Mouse (Mus musculus): Measurements from ENCODE around the gene Atp8a1. TPM values are rescaled to one million over a fixed set of nuclear protein-coding genes. Genes with fewer than 3 reads are reported as not detected.

Atp8a1 gene
- polyA plus RNA-seq, 1 experiment from 2014 or later = 31.3 TPM

DNA sequence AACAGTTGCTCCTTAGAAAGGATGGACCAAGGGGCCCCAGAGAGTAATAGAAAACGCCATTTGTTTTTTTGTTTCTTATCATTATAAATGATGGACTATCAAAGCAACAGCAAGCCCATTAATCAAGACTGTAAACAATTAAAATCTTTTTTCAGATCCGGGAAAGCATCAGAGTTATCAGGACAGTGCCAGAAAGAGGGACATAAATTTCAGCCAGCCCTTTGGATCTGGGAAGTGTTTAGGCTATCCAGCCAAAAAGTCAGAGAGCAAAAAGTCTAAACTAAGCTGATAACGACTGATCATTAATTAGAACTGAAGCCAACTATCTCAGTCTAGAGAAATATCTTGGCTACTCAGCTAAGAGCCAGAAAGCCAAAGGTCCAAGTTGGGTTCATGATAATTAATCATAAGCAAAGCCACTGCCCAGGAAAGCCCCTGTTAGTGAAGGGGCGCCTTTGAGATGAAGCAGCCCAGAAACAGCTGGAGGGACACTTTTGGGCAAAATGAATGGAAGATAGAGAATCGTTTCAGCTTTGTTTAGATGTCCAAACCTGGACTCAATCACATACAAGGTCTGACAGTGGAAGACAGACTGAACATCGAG lies 274.6 kb downstream of the Atp8a1 start:
- Histone ChIP-seq H3K9me3 (no peaks in the 10 kb centered on the region), H3K36me3 (no peaks in the 10 kb centered on the region), H3K27me3 (no peaks in the 10 kb centered on the region), H3K4me3 (no peak overlapping the region), H3K4me1 (no peaks in the 10 kb centered on the region), H3K4me2 (replicated peaks) (no peak overlapping the region), H3K27ac (replicated peaks) (no peak overlapping the region), H3K9ac (replicated peaks) (no peak overlapping the region)
- ATAC-seq (ENCODE audit: low FRiP score, low read depth) = no peak
- WGBS = 84% methylated on average over 6 of the region's 6 CpGs

Small RNA genes within 50 kb of the gene (microRNA-seq; reads per million reads assigned to microRNA genes)
- gene Gm23617 = not detected

Other genes starting within 250 kb of the Atp8a1 start
- gene Shisa3, start 239.6 kb downstream of the Atp8a1 start, polyA plus RNA-seq (2016; fragmentation: Nextera tagmentation; extraction: Ambion mirVana) = 24.2 and 26.4 TPM in 2 replicates
- not detected in 2 replicates for gene Gm5108, start 94.2 kb upstream of the Atp8a1 start, polyA plus RNA-seq (2016; fragmentation: Nextera tagmentation; extraction: Ambion mirVana)
- gene Gm21905, start 99.0 kb upstream of the Atp8a1 start, polyA plus RNA-seq (2016; fragmentation: Nextera tagmentation; extraction: Ambion mirVana) = not detected in 2 replicates
- gene Grxcr1, start 184.4 kb upstream of the Atp8a1 start, polyA plus RNA-seq (2016; fragmentation: Nextera tagmentation; extraction: Ambion mirVana) = not detected in 2 replicates

Data from midbrain, embryonic 12.5 days (tissue).